Mouse (Mus musculus): ENCODE measurements around the gene Trp53i11. TPM values are rescaled to one million over a fixed set of nuclear protein-coding genes. Genes with fewer than 3 reads are reported as not detected.
A peak's percentile ranks its signal among the peaks of the same experiment; 100 is the strongest.

The Trp53i11 gene
- polyA plus RNA-seq, 1 experiment from 2014 or later = 155 TPM

DNA sequence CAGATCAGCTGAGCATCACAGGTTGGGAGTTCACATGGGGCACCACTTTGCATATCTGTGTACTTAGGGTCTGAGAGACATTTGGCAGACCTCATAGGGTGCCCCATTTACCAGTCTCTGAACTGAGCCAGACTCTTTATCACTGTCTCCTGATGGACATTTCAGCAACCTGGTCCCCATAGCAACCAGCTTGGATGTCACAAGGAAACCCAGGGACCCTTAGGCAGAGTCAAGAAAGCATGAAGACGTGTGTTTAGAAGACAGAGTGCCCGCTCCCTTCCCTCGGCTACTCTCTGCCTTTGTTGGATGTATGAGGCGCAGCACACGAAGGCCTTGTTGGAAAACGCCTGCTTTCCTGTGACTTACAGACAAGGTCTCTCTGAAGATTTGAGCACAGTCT, 21.1 kb upstream of the Trp53i11 start:
- Histone ChIP-seq H3K4me3 (ENCODE audit: low read depth, low read length) (no peak overlapping the region), H3K9ac (ENCODE audit: low read length) (no peak overlapping the region), H3K4me2 (ENCODE audit: low read depth, low read length, severe bottlenecking) (no peak overlapping the region), H3K27ac (ENCODE audit: low read depth, low read length) (no peak overlapping the region), H3K36me3 (ENCODE audit: control insufficient read depth, insufficient read depth, low read length) (no peaks in the 10 kb centered on the region), H3K27me3 (ENCODE audit: control insufficient read depth, insufficient read depth, low read length) (no peaks in the 10 kb centered on the region), H3K9me3 (ENCODE audit: control insufficient read depth, low read length) (no peaks in the 10 kb centered on the region), H3K4me1 (replicated peaks; ENCODE audit: control insufficient read depth, insufficient read depth, low read length) (no peaks in the 10 kb centered on the region; the same call in 1 of the 2 replicates)
- no peak for DNase-seq (ENCODE audit: low spot score)
- ATAC-seq (replicated peaks; ENCODE audit: low FRiP score) = no peak
- WGBS = 81% methylated on average over 6 of the region's 6 CpGs

DNA sequence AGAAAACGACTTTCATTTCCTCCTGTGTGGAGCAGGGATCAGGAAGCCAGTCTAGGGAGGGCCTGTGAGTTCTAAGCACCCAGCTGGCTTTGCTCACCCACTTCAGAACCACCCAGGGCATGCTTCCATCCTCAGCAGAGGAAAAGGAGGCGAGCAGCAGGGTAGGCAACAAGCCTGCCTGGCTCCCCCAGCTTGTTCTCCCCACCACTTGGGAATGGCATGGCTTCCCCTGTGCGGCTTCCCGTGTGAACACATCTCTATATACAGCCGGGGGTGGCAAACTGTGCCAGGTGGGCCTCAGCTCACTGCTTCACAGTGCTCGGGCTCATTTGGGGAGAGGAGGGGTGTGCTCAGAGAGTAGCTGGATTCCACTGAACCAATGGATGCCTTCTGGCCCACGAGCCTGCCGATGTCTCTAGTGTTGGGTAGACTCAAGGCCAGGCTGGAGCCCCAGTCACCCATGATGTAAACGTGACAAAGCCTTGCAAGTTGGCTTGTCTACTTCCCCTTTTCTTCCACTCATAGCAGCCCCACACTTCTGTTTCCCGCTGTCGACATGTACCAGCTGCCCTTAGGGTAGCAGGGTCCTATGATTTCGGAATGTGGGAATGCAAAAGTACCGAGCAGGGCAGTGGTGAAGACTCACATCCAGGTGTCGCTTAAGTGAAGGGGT, 20.5 kb upstream of the Trp53i11 start:
- H3K27me3 ChIP-seq (ENCODE audit: control insufficient read depth, insufficient read depth, low read length) = no peaks in the 10 kb centered on the region
- no peaks in the 10 kb centered on the region for H3K9me3 ChIP-seq (ENCODE audit: control insufficient read depth, low read length)
- no peak overlapping the region for H3K4me2 ChIP-seq (ENCODE audit: low read depth, low read length, severe bottlenecking)
- no peaks in the 10 kb centered on the region; the same call in 1 of the 2 replicates for H3K4me1 ChIP-seq (replicated peaks; ENCODE audit: control insufficient read depth, insufficient read depth, low read length)
- 86% methylated on average over 14 of the region's 14 CpGs for WGBS
- no peak overlapping the region for H3K9ac ChIP-seq (ENCODE audit: low read length)
- H3K36me3 ChIP-seq (ENCODE audit: control insufficient read depth, insufficient read depth, low read length) = no peaks in the 10 kb centered on the region
- ATAC-seq (replicated peaks; ENCODE audit: low FRiP score) (no peak), DNase-seq (ENCODE audit: low spot score) (no peak)
- H3K27ac ChIP-seq (ENCODE audit: low read depth, low read length) = no peak overlapping the region
- no peak overlapping the region for H3K4me3 ChIP-seq (ENCODE audit: low read depth, low read length)

DNA sequence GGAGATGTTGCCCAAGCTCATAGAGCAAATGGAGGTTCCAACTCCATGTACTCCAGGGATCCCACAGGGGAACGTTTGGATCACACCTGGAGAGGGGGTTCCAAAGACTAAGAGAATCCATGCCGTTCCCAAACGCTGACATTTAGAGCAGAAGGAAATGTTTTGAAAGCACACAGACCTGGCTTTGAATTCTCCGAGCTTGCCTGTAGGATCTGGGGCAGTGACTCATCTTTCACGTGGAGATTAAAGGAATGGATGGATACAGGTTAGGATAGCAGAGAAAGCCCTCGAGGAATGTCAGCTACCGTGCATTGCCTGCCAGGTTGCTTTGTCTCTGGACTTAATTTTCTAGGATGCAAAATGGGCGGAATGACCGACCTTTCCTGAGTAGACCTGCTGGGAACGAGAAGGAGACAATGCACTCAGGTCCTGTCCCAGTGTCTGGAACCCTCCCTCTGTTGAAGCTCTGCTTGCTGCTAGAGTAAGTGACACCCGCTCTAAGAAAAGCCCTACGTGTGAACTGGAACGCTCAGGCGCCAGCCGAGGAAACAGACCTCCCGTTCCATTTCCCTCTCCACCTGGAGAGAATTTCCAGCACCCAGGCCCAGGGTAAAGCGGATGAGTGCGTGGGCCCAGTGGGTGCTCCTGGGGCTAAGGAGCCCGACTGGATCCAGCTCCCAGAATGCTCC, 17.0 kb upstream of the Trp53i11 start:
- Histone ChIP-seq H3K27ac (ENCODE audit: low read depth, low read length) (no peak overlapping the region), H3K4me2 (ENCODE audit: low read depth, low read length, severe bottlenecking) (no peak overlapping the region), H3K4me3 (ENCODE audit: low read depth, low read length) (no peak overlapping the region), H3K9ac (ENCODE audit: low read length) (no peak overlapping the region), H3K27me3 (ENCODE audit: control insufficient read depth, insufficient read depth, low read length) (no peaks in the 10 kb centered on the region), H3K36me3 (ENCODE audit: control insufficient read depth, insufficient read depth, low read length) (no peaks in the 10 kb centered on the region), H3K4me1 (replicated peaks; ENCODE audit: control insufficient read depth, insufficient read depth, low read length) (peaks cover 10% of the 10 kb centered on the region), H3K9me3 (ENCODE audit: control insufficient read depth, low read length) (no peaks in the 10 kb centered on the region)
- DNase-seq (ENCODE audit: low spot score) (no peak), ATAC-seq (replicated peaks; ENCODE audit: low FRiP score) (no peak)
- 80% methylated on average over 19 of the region's 19 CpGs for WGBS

DNA sequence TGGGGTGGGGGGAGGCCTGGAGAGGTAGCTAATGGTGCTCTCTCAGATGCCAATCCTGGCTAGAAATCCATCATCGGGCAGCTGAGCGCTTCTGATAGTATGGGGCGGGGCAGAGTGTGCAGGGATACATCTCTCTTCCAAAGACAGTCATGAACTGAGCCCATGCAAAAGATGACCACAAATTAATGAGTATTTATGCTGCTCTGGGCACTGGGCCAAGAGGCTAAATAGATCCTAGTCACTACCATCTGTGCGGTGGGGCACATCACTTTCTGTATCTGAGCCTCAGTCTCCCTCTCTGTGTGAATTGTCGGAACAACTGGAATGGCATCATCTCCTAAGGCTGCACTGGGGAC, 16.5 kb upstream of the Trp53i11 start:
- H3K27ac ChIP-seq (ENCODE audit: low read depth, low read length) = no peak overlapping the region
- no peaks in the 10 kb centered on the region for H3K9me3 ChIP-seq (ENCODE audit: control insufficient read depth, low read length)
- WGBS = 90% methylated on average over 5 of the region's 5 CpGs
- ATAC-seq (replicated peaks; ENCODE audit: low FRiP score) (no peak), DNase-seq (ENCODE audit: low spot score) (no peak)
- no peaks in the 10 kb centered on the region for H3K27me3 ChIP-seq (ENCODE audit: control insufficient read depth, insufficient read depth, low read length)
- no peak overlapping the region for H3K9ac ChIP-seq (ENCODE audit: low read length)
- no peak overlapping the region for H3K4me3 ChIP-seq (ENCODE audit: low read depth, low read length)
- peaks cover 13% of the 10 kb centered on the region for H3K4me1 ChIP-seq (replicated peaks; ENCODE audit: control insufficient read depth, insufficient read depth, low read length)
- no peaks in the 10 kb centered on the region for H3K36me3 ChIP-seq (ENCODE audit: control insufficient read depth, insufficient read depth, low read length)
- H3K4me2 ChIP-seq (ENCODE audit: low read depth, low read length, severe bottlenecking) = no peak overlapping the region

- peaks cover 22% of the 10 kb centered on the region for H3K4me1 ChIP-seq (replicated peaks; ENCODE audit: control insufficient read depth, insufficient read depth, low read length)
- no peaks in the 10 kb centered on the region for H3K36me3 ChIP-seq (ENCODE audit: control insufficient read depth, insufficient read depth, low read length)
- WGBS = 85% methylated on average over 6 of the region's 6 CpGs
- no peak overlapping the region for H3K27ac ChIP-seq (ENCODE audit: low read depth, low read length)
- ATAC-seq (replicated peaks; ENCODE audit: low FRiP score) = no peak
- no peaks in the 10 kb centered on the region for H3K27me3 ChIP-seq (ENCODE audit: control insufficient read depth, insufficient read depth, low read length)
- H3K4me3 ChIP-seq (ENCODE audit: low read depth, low read length) = no peak overlapping the region
- no peak overlapping the region for H3K9ac ChIP-seq (ENCODE audit: low read length)
- H3K9me3 ChIP-seq (ENCODE audit: control insufficient read depth, low read length) = no peaks in the 10 kb centered on the region
- DNase-seq (ENCODE audit: low spot score) = no peak
- no peak overlapping the region for H3K4me2 ChIP-seq (ENCODE audit: low read depth, low read length, severe bottlenecking)
Measured at GRCm38 (mm10) chr2:93171929-93172328, 15.4 kb upstream of the Trp53i11 start.

DNA sequence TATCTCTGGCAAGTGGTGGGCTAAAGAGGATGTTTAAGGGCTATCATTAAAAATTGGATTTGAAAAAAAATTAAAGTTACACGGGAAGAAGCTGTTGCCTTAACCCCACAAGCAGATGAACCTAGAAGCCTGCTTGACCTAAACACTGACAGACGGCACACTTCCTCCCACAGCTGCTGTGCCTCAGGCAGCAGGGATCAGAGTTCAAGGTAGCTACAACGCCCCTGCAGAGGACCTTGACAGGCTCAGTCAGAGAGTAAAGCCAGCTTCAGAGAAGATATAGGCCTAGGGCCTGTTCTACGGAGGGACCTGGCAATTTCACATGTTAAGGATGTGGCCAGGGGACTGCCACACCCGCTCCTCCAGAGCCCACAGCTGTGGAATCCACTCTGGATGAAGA, 14.9 kb upstream of the Trp53i11 start:
- H3K9ac ChIP-seq (ENCODE audit: low read length) = no peak overlapping the region
- 56% methylated on average over 5 of the region's 5 CpGs for WGBS
- DNase-seq (ENCODE audit: low spot score) = no peak

GRCm38 (mm10) chr2:93174159-93174558, 13.2 kb upstream of the Trp53i11 start:
- Histone ChIP-seq H3K4me1 (replicated peaks; ENCODE audit: control insufficient read depth, insufficient read depth, low read length) (peaks cover 32% of the 10 kb centered on the region), H3K36me3 (ENCODE audit: control insufficient read depth, insufficient read depth, low read length) (no peaks in the 10 kb centered on the region), H3K4me3 (ENCODE audit: low read depth, low read length) (no peak overlapping the region), H3K9me3 (ENCODE audit: control insufficient read depth, low read length) (no peaks in the 10 kb centered on the region), H3K27me3 (ENCODE audit: control insufficient read depth, insufficient read depth, low read length) (peaks cover 5% of the 10 kb centered on the region; the same call in 1 of the 2 replicates), H3K4me2 (ENCODE audit: low read depth, low read length, severe bottlenecking) (no peak overlapping the region), H3K9ac (ENCODE audit: low read length) (peak overlapping the region; percentile 14; the same call in 1 of the 2 replicates), H3K27ac (ENCODE audit: low read depth, low read length) (peak overlapping the region; percentile 48)
- WGBS = 1% methylated on average over 5 of the region's 5 CpGs
- ATAC-seq (replicated peaks; ENCODE audit: low FRiP score) (0 out of 2 replicates have a peak, but pooled peaks have one; percentile 19), DNase-seq (ENCODE audit: low spot score) (no peak)

More for the DNA sequence above, 14.9 kb upstream of the Trp53i11 start:
- ATAC-seq (replicated peaks; ENCODE audit: low FRiP score) = no peak
- no peak overlapping the region for H3K27ac ChIP-seq (ENCODE audit: low read depth, low read length)
- no peak overlapping the region for H3K4me3 ChIP-seq (ENCODE audit: low read depth, low read length)
- no peaks in the 10 kb centered on the region for H3K36me3 ChIP-seq (ENCODE audit: control insufficient read depth, insufficient read depth, low read length)
- H3K27me3 ChIP-seq (ENCODE audit: control insufficient read depth, insufficient read depth, low read length) = no peaks in the 10 kb centered on the region
- H3K4me2 ChIP-seq (ENCODE audit: low read depth, low read length, severe bottlenecking) = no peak overlapping the region
- peaks cover 26% of the 10 kb centered on the region for H3K4me1 ChIP-seq (replicated peaks; ENCODE audit: control insufficient read depth, insufficient read depth, low read length)
- no peaks in the 10 kb centered on the region for H3K9me3 ChIP-seq (ENCODE audit: control insufficient read depth, low read length)

DNA sequence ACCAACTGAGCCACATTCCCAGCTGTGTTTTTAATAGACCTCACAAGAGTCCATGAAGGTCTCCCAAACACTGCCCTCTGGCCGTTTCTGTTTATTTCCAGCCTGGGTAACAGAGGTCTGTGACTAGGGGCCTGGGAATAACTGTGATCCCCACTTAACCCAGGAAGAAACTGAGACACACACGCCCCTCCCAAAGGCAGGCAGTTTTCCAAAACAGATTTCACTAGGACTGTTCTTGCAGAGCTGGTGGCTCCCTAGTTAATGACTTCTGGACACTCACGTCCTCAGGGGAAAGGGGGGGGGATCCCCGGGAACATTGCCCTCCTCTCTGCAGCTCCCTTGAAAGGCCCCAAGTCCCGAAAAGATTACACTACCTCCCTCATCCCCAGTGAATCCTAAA, 12.1 kb upstream of the Trp53i11 start:
- Histone ChIP-seq H3K36me3 (ENCODE audit: control insufficient read depth, insufficient read depth, low read length) (no peaks in the 10 kb centered on the region), H3K27me3 (ENCODE audit: control insufficient read depth, insufficient read depth, low read length) (peaks cover 12% of the 10 kb centered on the region), H3K4me1 (replicated peaks; ENCODE audit: control insufficient read depth, insufficient read depth, low read length) (peaks cover 41% of the 10 kb centered on the region), H3K4me2 (ENCODE audit: low read depth, low read length, severe bottlenecking) (no peak overlapping the region), H3K9ac (ENCODE audit: low read length) (no peak overlapping the region; the same call in 1 of the 2 replicates), H3K9me3 (ENCODE audit: control insufficient read depth, low read length) (no peaks in the 10 kb centered on the region), H3K27ac (ENCODE audit: low read depth, low read length) (peak overlapping the region; percentile 89; the same call in 1 of the 2 replicates), H3K4me3 (ENCODE audit: low read depth, low read length) (no peak overlapping the region)
- WGBS = 23% methylated on average over 5 of the region's 5 CpGs
- DNase-seq (ENCODE audit: low spot score) (no peak), ATAC-seq (replicated peaks; ENCODE audit: low FRiP score) (no peak)

Data from forebrain, embryonic 11.5 days (tissue).